20 mouse cellular contexts compared by ENCODE assay signal in genomic region chr16:79611002-79611401, GRCm38 (mm10).
"Had no signal": no experiment of that assay in that cellular context is flagged by ENCODE, and none has a peak within 500 bp of the region (broad histone marks: within the 10 kb centered on the region; RNA-seq: fewer than 3 reads in every experiment).

No protein-coding gene starts in this region.

- H3K27me3 ChIP-seq: lung, embryonic 15.5 days; megakaryocyte, embryonic 14.5 days; midbrain, embryonic 13.5 days; midbrain, embryonic 15.5 days; neural tube, embryonic 12.5 days; stomach, embryonic 15.5 days had no signal

- H3K27ac ChIP-seq: lung, embryonic 15.5 days; macrophage; midbrain, embryonic 13.5 days; midbrain, embryonic 15.5 days; neural tube, embryonic 12.5 days; stomach, embryonic 15.5 days; stomach, postnatal 0 days had no signal

- ATAC-seq: liver, postnatal 0 days; lung, postnatal 0 days; midbrain, embryonic 13.5 days; midbrain, embryonic 15.5 days had no signal

- H3K9me3 ChIP-seq: lung, embryonic 15.5 days; megakaryocyte, embryonic 14.5 days; midbrain, embryonic 13.5 days; midbrain, embryonic 15.5 days; neural tube, embryonic 12.5 days; stomach, embryonic 15.5 days had no signal

- H3K9ac ChIP-seq: liver, postnatal 0 days; lung, embryonic 15.5 days; midbrain, embryonic 13.5 days; midbrain, embryonic 15.5 days; neural tube, embryonic 12.5 days; stomach, embryonic 15.5 days had no signal

- H3K4me1 ChIP-seq: lung, embryonic 15.5 days; megakaryocyte, embryonic 14.5 days; midbrain, embryonic 13.5 days; midbrain, embryonic 15.5 days; neural tube, embryonic 12.5 days; stomach, embryonic 15.5 days had no signal

- H3K36me3 ChIP-seq: lung, embryonic 15.5 days; midbrain, embryonic 13.5 days; midbrain, embryonic 15.5 days; neural tube, embryonic 12.5 days; stomach, embryonic 15.5 days had no signal

- H3K4me2 ChIP-seq: lung, embryonic 15.5 days; midbrain, embryonic 11.5 days; midbrain, embryonic 13.5 days; midbrain, embryonic 15.5 days; neural tube, embryonic 12.5 days; stomach, embryonic 15.5 days had no signal

- H3K4me3 ChIP-seq: lung, embryonic 15.5 days; megakaryocyte, embryonic 14.5 days; midbrain, embryonic 13.5 days; midbrain, embryonic 15.5 days; neural tube, embryonic 12.5 days; stomach, embryonic 15.5 days had no signal

- DNase-seq: liver, postnatal 0 days; lung, adult 2 months; lung, postnatal 14 days; lung, postnatal 36 days; right cerebral cortex, postnatal 14 days; right cerebral cortex, postnatal 4 days; spleen, adult 18-20 months; thymus, adult 2 months; thymus, postnatal 25 days; thymus, postnatal 4 days had no signal
